Mouse (Mus musculus) embryo, embryonic 11 days (tissue): ENCODE measurements around the gene Elf4.
A peak's percentile ranks its signal among the peaks of the same experiment; 100 is the strongest.

Experiments
- DNase-seq: peaks from one replicate; pipeline ENCODE4 v3.0.0-alpha.2; 2015

Elf4 gene

DNA sequence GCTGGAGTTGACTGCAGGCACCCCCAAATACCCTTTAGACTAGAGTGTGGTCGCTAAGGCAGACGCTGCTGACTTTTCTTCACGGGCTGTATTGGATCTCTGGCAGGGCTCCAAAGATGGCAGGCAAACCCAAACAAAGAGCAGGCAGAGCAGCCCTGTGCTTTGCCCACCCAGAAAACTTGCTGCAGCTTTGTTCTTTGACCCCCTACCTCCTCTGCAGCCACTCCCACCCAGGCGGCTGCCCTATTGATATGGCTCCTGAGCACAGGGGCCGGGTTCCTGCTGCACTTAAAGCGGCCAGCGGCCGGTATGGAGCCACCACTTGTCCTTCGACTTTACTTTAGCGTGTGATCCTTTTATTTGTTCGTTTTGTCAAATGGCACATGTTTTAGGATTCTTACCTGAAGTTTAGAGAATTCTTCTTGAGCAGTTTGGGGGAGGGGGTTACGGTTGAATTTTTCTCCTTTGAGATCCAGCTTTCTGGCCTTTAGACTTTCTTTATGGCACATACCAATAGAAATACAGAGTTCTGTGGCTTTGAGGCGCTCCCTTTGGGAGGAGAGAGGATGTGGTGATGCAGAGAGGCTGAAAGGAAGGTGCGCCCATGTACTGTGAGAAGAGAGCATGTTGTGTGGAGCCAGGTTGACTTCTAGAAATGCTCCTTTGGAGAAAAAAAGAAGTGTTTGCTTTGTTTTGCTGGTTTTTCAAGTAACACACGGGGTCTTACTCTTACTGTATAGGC is 96.9 kb downstream of the Elf4 start:
- DNase-seq: peak; percentile 26
